Mouse (Mus musculus) megakaryocyte progenitor cell, adult 5-6 weeks (primary cell): Measurements from ENCODE around the gene Slc3a2. TPM values are rescaled to one million over a fixed set of nuclear protein-coding genes. Genes with fewer than 3 reads are reported as not detected.

Experiments
- ATAC-seq: replicated peaks from 2 replicates; pipeline ENCODE4 v1.8.0; 2016; ENCODE audit warnings: mild to moderate bottlenecking, moderate TSS enrichment, inconsistent platforms; ENCODE audit not compliant: poor library complexity
- total RNA-seq, 2 experiments: library from RNA; stranded (forward) in 1 of 2; stranded (reverse) in 1 of 2; fragments of 157-497, 149-512 nt in 1 of 2; fragments of 200-1000 nt in 1 of 2; gene quantifications; 2 replicates each; pipeline versions ENCODE4 v1.2.3 to v1.2.4; 2015 to 2017

Gene Slc3a2
- total RNA-seq, 2 experiments from 2014 or later: 73.0 to 87.7 TPM

DNA sequence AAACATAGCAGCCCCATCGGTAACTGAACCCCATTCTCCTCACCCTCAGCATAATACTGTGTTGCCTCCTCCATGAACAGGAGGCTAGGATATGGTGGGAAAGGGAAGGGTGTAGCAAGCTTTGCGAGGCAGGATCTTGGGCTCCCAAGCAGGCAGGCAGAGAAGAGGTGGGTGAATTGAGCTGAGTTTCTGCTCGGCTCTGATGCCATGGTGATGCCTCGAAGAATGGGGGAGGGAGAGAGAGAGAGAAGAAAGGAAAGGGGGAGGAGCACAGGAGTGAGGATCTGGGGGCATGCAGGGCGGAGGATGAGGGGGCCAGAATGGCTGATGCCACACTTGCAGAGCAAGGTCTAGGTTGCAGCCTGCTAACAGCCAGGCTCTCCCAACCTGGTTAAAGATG, 57.4 kb downstream of the Slc3a2 start:
- no peak for ATAC-seq

DNA sequence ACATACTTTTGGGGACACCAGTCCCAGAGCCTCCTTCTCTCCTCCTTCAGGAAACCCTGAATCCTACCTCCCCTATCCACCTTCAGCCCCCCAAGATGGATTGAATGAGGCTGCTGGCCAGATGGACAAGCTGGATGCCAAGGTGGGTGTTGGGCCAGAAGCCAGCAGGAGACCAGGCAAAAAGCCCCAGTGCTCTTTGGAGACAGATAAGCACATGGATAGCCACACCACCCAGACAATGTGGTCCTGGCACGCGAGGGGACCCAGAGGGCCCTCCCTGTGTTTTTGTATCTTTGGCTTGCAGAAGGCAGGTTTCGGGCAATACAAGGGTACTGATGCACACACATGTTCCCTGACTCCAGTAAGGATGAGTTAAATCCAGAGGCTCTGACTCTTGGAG, 58.3 kb downstream of the Slc3a2 start:
- ATAC-seq: no peak

GRCm38 (mm10) chr19:8663911-8664421, 59.2 kb downstream of the Slc3a2 start:
- ATAC-seq: 0 out of 2 replicates have a peak, but pooled peaks have one; percentile 6

- ATAC-seq: peak; percentile 29
These were observed 59.8 kb downstream of the Slc3a2 start, which contains the start of gene Chrm1 for GRCm38 (mm10) chr19:8663360-8663839. Chrm1 (plus strand) TSS chr19:8663789.

- peak; percentile 76 for ATAC-seq
These were observed 60.8 kb downstream of the Slc3a2 start for GRCm38 (mm10) chr19:8662337-8662736.

DNA sequence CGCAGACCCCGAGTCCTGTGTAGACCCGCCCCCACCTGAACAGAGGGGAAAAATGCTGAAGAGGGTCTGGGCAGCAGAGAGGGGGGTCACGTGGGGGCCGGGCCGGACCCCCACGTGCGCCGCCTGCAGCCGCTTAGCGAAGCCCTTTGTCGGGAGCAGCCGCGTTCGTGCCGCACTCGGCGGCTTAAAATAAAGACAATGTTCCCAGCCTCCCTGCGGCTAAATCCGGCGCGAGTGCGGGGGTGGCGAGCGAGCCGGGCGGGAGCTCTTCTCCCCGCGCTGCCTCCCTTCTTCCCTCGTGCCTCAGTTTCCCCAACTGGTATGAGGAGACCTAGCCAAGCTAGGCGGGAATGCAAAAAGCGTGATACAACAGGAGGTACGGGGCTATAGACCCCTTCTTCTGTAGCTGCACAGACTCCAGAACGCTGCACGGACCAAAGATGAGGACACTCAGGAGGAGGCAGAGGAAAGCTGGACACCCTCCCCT, 61.3 kb downstream of the Slc3a2 start:
- ATAC-seq: no peak

Other genes starting within 250 kb of the Slc3a2 start
Only the 30 nearest of the 32 such genes appear.
- not detected in 2 replicates for gene Slc22a8, start 132.1 kb downstream of the Slc3a2 start, total RNA-seq (2015)
- gene Slc22a8, start 132.1 kb downstream of the Slc3a2 start, total RNA-seq (2017): not detected in 2 replicates
- not detected in 2 replicates for gene Slc22a6, start 105.3 kb downstream of the Slc3a2 start, total RNA-seq (2015)
- not detected in 2 replicates for gene Slc22a6, start 105.3 kb downstream of the Slc3a2 start, total RNA-seq (2017)
- gene Chrm1, start 59.6 kb downstream of the Slc3a2 start, total RNA-seq (2015): 0.02 TPM in 1 of 2 replicates, not detected in the other
- not detected in 2 replicates for gene Chrm1, start 59.6 kb downstream of the Slc3a2 start, total RNA-seq (2017)
- gene Wdr74, start 12.5 kb upstream of the Slc3a2 start, total RNA-seq (2015): 111 and 112 TPM in 2 replicates
- gene Wdr74, start 12.5 kb upstream of the Slc3a2 start, total RNA-seq (2017): 102 TPM in 2 replicates
- 1.2 and 4.4 TPM in 2 replicates for gene 1700092M07Rik, start 17.3 kb upstream of the Slc3a2 start, total RNA-seq (2015)
- not detected in 2 replicates for gene 1700092M07Rik, start 17.3 kb upstream of the Slc3a2 start, total RNA-seq (2017)
- gene Stx5a, start 18.0 kb upstream of the Slc3a2 start, total RNA-seq (2015): 32.5 and 45.3 TPM in 2 replicates
- 54.1 and 54.8 TPM in 2 replicates for gene Stx5a, start 18.0 kb upstream of the Slc3a2 start, total RNA-seq (2017)
- 339 and 367 TPM in 2 replicates for gene Nxf1, start 33.7 kb upstream of the Slc3a2 start, total RNA-seq (2015)
- 76.5 and 91.9 TPM in 2 replicates for gene Nxf1, start 33.7 kb upstream of the Slc3a2 start, total RNA-seq (2017)
- gene Tmem223, start 47.6 kb upstream of the Slc3a2 start, total RNA-seq (2015): 64.4 and 69.2 TPM in 2 replicates
- 36.2 and 37.0 TPM in 2 replicates for gene Tmem223, start 47.6 kb upstream of the Slc3a2 start, total RNA-seq (2017)
- 109 and 124 TPM in 2 replicates for gene Tmem179b, start 51.1 kb upstream of the Slc3a2 start, total RNA-seq (2015)
- gene Tmem179b, start 51.1 kb upstream of the Slc3a2 start, total RNA-seq (2017): 73.9 and 87.1 TPM in 2 replicates
- 5.8 and 6.4 TPM in 2 replicates for gene Taf6l, start 63.0 kb upstream of the Slc3a2 start, total RNA-seq (2015)
- 9.7 and 12.8 TPM in 2 replicates for gene Taf6l, start 63.0 kb upstream of the Slc3a2 start, total RNA-seq (2017)
- gene Polr2g, start 75.2 kb upstream of the Slc3a2 start, total RNA-seq (2015): 142 and 164 TPM in 2 replicates
- 68.1 and 83.9 TPM in 2 replicates for gene Polr2g, start 75.2 kb upstream of the Slc3a2 start, total RNA-seq (2017)
- gene Zbtb3, start 79.2 kb upstream of the Slc3a2 start, total RNA-seq (2015): 1.8 and 2.8 TPM in 2 replicates
- gene Zbtb3, start 79.2 kb upstream of the Slc3a2 start, total RNA-seq (2017): 2.1 and 2.4 TPM in 2 replicates
- gene Ttc9c, start 96.0 kb upstream of the Slc3a2 start, total RNA-seq (2015): 29.0 and 31.0 TPM in 2 replicates
- 65.6 and 73.3 TPM in 2 replicates for gene Ttc9c, start 96.0 kb upstream of the Slc3a2 start, total RNA-seq (2017)
- gene Hnrnpul2, start 96.6 kb upstream of the Slc3a2 start, total RNA-seq (2015): 56.7 and 59.5 TPM in 2 replicates
- gene Hnrnpul2, start 96.6 kb upstream of the Slc3a2 start, total RNA-seq (2017): 64.7 and 77.8 TPM in 2 replicates
- gene AC129217.1, start 106.4 kb upstream of the Slc3a2 start, total RNA-seq (2015): 0.76 TPM in 1 of 2 replicates, not detected in the other
- gene AC129217.1, start 106.4 kb upstream of the Slc3a2 start, total RNA-seq (2017): not detected in 2 replicates
- gene Bscl2, start 114.1 kb upstream of the Slc3a2 start, total RNA-seq (2015): 58.3 and 63.4 TPM in 2 replicates
- 28.8 and 31.6 TPM in 2 replicates for gene Bscl2, start 114.1 kb upstream of the Slc3a2 start, total RNA-seq (2017)
- gene Gng3, start 115.8 kb upstream of the Slc3a2 start, total RNA-seq (2015): 0.07 and 0.22 TPM in 2 replicates
- gene Gng3, start 115.8 kb upstream of the Slc3a2 start, total RNA-seq (2017): not detected in 2 replicates
- gene Lrrn4cl, start 127.4 kb upstream of the Slc3a2 start, total RNA-seq (2015): not detected in 2 replicates
- gene Lrrn4cl, start 127.4 kb upstream of the Slc3a2 start, total RNA-seq (2017): 0.88 TPM in 1 of 2 replicates, not detected in the other
- gene Ubxn1, start 148.1 kb upstream of the Slc3a2 start, total RNA-seq (2015): 60.6 and 77.0 TPM in 2 replicates
- 159 and 168 TPM in 2 replicates for gene Ubxn1, start 148.1 kb upstream of the Slc3a2 start, total RNA-seq (2017)
- 44.4 and 46.0 TPM in 2 replicates for gene Uqcc3, start 157.6 kb upstream of the Slc3a2 start, total RNA-seq (2015)
- 93.0 and 118 TPM in 2 replicates for gene Uqcc3, start 157.6 kb upstream of the Slc3a2 start, total RNA-seq (2017)
- 53.0 and 75.7 TPM in 2 replicates for gene Lbhd1, start 160.4 kb upstream of the Slc3a2 start, total RNA-seq (2015)
- 7.5 and 14.3 TPM in 2 replicates for gene Lbhd1, start 160.4 kb upstream of the Slc3a2 start, total RNA-seq (2017)
- not detected in 2 replicates for gene Gm49403, start 160.6 kb upstream of the Slc3a2 start, total RNA-seq (2015)
- not detected in 2 replicates for gene Gm49403, start 160.6 kb upstream of the Slc3a2 start, total RNA-seq (2017)
- 51.4 and 70.0 TPM in 2 replicates for gene 1810009A15Rik, start 165.5 kb upstream of the Slc3a2 start, total RNA-seq (2015)
- gene 1810009A15Rik, start 165.5 kb upstream of the Slc3a2 start, total RNA-seq (2017): 74.3 and 91.0 TPM in 2 replicates
- gene Gm49416, start 165.6 kb upstream of the Slc3a2 start, total RNA-seq (2015): 1.5 and 2.5 TPM in 2 replicates
- gene Gm49416, start 165.6 kb upstream of the Slc3a2 start, total RNA-seq (2017): not detected in 2 replicates
- 12.9 and 16.8 TPM in 2 replicates for gene Ints5, start 169.6 kb upstream of the Slc3a2 start, total RNA-seq (2015)
- 14.1 and 17.7 TPM in 2 replicates for gene Ints5, start 169.6 kb upstream of the Slc3a2 start, total RNA-seq (2017)
- gene Ganab, start 174.7 kb upstream of the Slc3a2 start, total RNA-seq (2015): 112 and 118 TPM in 2 replicates
- 82.3 and 86.0 TPM in 2 replicates for gene Ganab, start 174.7 kb upstream of the Slc3a2 start, total RNA-seq (2017)
- 12.7 and 17.2 TPM in 2 replicates for gene B3gat3, start 197.0 kb upstream of the Slc3a2 start, total RNA-seq (2015)
- gene B3gat3, start 197.0 kb upstream of the Slc3a2 start, total RNA-seq (2017): 20.5 and 21.6 TPM in 2 replicates
- 0.59 and 1.5 TPM in 2 replicates for gene Rom1, start 206.0 kb upstream of the Slc3a2 start, total RNA-seq (2015)
- gene Rom1, start 206.0 kb upstream of the Slc3a2 start, total RNA-seq (2017): 0.54 and 0.88 TPM in 2 replicates
- gene Eml3, start 206.2 kb upstream of the Slc3a2 start, total RNA-seq (2015): 12.0 and 14.9 TPM in 2 replicates
- 20.1 and 36.0 TPM in 2 replicates for gene Eml3, start 206.2 kb upstream of the Slc3a2 start, total RNA-seq (2017)
- 57.9 and 63.7 TPM in 2 replicates for gene Mta2, start 218.5 kb upstream of the Slc3a2 start, total RNA-seq (2015)
- gene Mta2, start 218.5 kb upstream of the Slc3a2 start, total RNA-seq (2017): 124 and 138 TPM in 2 replicates